Comparison of ENCODE assay signal across 22 mouse cellular contexts in genomic region chr7:123126056-123126455, GRCm38 (mm10). TPM values are rescaled to one million over a fixed set of nuclear protein-coding genes. Genes with fewer than 3 reads are reported as not detected.
A peak's percentile ranks its signal among the peaks of the same experiment; 100 is the strongest.
DNase-seq lines count a peak whose midpoint lies in the region; ATAC-seq and TF ChIP-seq lines count a peak whose summit lies in the region.
"Had no signal": no experiment of that assay in that cellular context is flagged by ENCODE, and none has a peak within 500 bp of the region (broad histone marks: within the 10 kb centered on the region; RNA-seq: fewer than 3 reads in every experiment).

No protein-coding gene starts in this region.

- 32% methylated on average over 4 of the region's 4 CpGs for WGBS in heart, embryonic 16.5 days
- 41% methylated on average over 4 of the region's 4 CpGs for WGBS in heart, embryonic 11.5 days (ENCODE audit: insufficient replicate concordance)
- WGBS in liver, embryonic 14.5 days (ENCODE audit: insufficient replicate concordance), result 70% methylated on average over 4 of the region's 4 CpGs
- WGBS in midbrain, embryonic 14.5 days, result 66% methylated on average over 4 of the region's 4 CpGs

- peak overlapping the region; percentile 37; the same call in 1 of the 2 replicates for H3K4me2 ChIP-seq in heart, embryonic 16.5 days (ENCODE audit: low read depth, low read length)
- H3K4me2 ChIP-seq in heart, embryonic 11.5 days, result no peak overlapping the region
- H3K4me2 ChIP-seq in liver, embryonic 14.5 days (ENCODE audit: low read depth), result peak overlapping the region; percentile 1; the same call in 1 of the 2 replicates
- peak overlapping the region; percentile 75 for H3K4me2 ChIP-seq in midbrain, embryonic 14.5 days (ENCODE audit: low read length)

- TF ChIP-seq EP300 in liver, embryonic 14.5 days (IDR thresholded peaks at IDR 0.05; ENCODE audit: low read depth), result no peak

- H3K4me1 ChIP-seq in heart, embryonic 16.5 days (ENCODE audit: control insufficient read depth, insufficient read depth, low read length), result peaks cover 45% of the 10 kb centered on the region
- peaks cover 28% of the 10 kb centered on the region for H3K4me1 ChIP-seq in heart, embryonic 11.5 days (ENCODE audit: control insufficient read depth, insufficient read depth, low read length)
- H3K4me1 ChIP-seq in liver, embryonic 14.5 days (replicated peaks; ENCODE audit: control insufficient read depth in 2 of 2, insufficient read depth in 2 of 2, low read length in 1 of 2), result peaks cover 7 to 12% of the 10 kb centered on the region in 2 experiments
- H3K4me1 ChIP-seq in midbrain, embryonic 14.5 days (ENCODE audit: control insufficient read depth, insufficient read depth, low read length), result peaks cover 20% of the 10 kb centered on the region

- 0 out of 2 replicates have a peak overlapping the region, but pooled peaks have one; percentile 50 for H3K9ac ChIP-seq in heart, embryonic 16.5 days (ENCODE audit: low read length)
- no peak overlapping the region for H3K9ac ChIP-seq in heart, embryonic 11.5 days (ENCODE audit: low read depth, low read length)
- H3K9ac ChIP-seq in liver, embryonic 14.5 days (replicated peaks), result no peak overlapping the region
- H3K9ac ChIP-seq in midbrain, embryonic 14.5 days (replicated peaks; ENCODE audit: low read length), result no peak overlapping the region
- H3K9ac ChIP-seq: embryonic facial prominence, embryonic 12.5 days; forebrain, postnatal 0 days; liver, embryonic 13.5 days; midbrain, embryonic 12.5 days; stomach, embryonic 15.5 days had no signal

- no peak for ATAC-seq in heart, embryonic 16.5 days (replicated peaks; ENCODE audit: extremely low read depth, insufficient read depth, low FRiP score)
- ATAC-seq in heart, embryonic 11.5 days (replicated peaks; ENCODE audit: insufficient number of reproducible peaks, low FRiP score, low TSS enrichment), result no peak
- ATAC-seq in liver, embryonic 14.5 days (ENCODE audit: insufficient read depth), result no peak
- ATAC-seq in midbrain, embryonic 14.5 days (ENCODE audit: low FRiP score, low TSS enrichment), result no peak
- ATAC-seq: forebrain, postnatal 0 days had no signal

- no peak for TF ChIP-seq CTCF in liver, embryonic 14.5 days (IDR thresholded peaks at IDR 0.05; ENCODE audit: low read depth)

- peaks cover 7% of the 10 kb centered on the region; the same call in 1 of the 2 replicates for H3K36me3 ChIP-seq in heart, embryonic 16.5 days (ENCODE audit: control insufficient read depth, insufficient read depth)
- 0 out of 2 replicates have a peak, but pooled peaks cover 3% of the 10 kb centered on the region for H3K36me3 ChIP-seq in heart, embryonic 11.5 days (ENCODE audit: control insufficient read depth, insufficient read depth, low read length)
- H3K36me3 ChIP-seq in liver, embryonic 14.5 days (replicated peaks; ENCODE audit: control insufficient read depth, insufficient read depth, low read depth), result peaks cover 12% of the 10 kb centered on the region
- peaks cover 5% of the 10 kb centered on the region; the same call in 1 of the 2 replicates for H3K36me3 ChIP-seq in midbrain, embryonic 14.5 days (ENCODE audit: control insufficient read depth, insufficient read depth, low read length)
- H3K36me3 ChIP-seq: stomach, embryonic 15.5 days had no signal

- H3K27ac ChIP-seq in heart, embryonic 16.5 days (ENCODE audit: low read length), result no peak overlapping the region
- no peak overlapping the region for H3K27ac ChIP-seq in heart, embryonic 11.5 days (ENCODE audit: low read depth, low read length)
- no peak overlapping the region for H3K27ac ChIP-seq in liver, embryonic 14.5 days
- no peak overlapping the region for H3K27ac ChIP-seq in midbrain, embryonic 14.5 days (replicated peaks; ENCODE audit: low read depth, low read length)
- H3K27ac ChIP-seq: embryonic facial prominence, embryonic 12.5 days; limb, embryonic 10.5 days; liver, embryonic 13.5 days; macrophage; midbrain, embryonic 12.5 days; stomach, embryonic 15.5 days had no signal

- H3K9me3 ChIP-seq in heart, embryonic 16.5 days (replicated peaks; ENCODE audit: control insufficient read depth, low read length), result no peaks in the 10 kb centered on the region
- no peaks in the 10 kb centered on the region for H3K9me3 ChIP-seq in heart, embryonic 11.5 days (replicated peaks; ENCODE audit: control insufficient read depth, low read length)
- H3K9me3 ChIP-seq in liver, embryonic 14.5 days (ENCODE audit: control insufficient read depth, low read length), result no peaks in the 10 kb centered on the region
- no peaks in the 10 kb centered on the region for H3K9me3 ChIP-seq in midbrain, embryonic 14.5 days (ENCODE audit: control insufficient read depth, low read length)
- H3K9me3 ChIP-seq: embryonic facial prominence, embryonic 12.5 days; limb, embryonic 10.5 days; liver, embryonic 13.5 days; midbrain, embryonic 12.5 days; stomach, embryonic 15.5 days had no signal

- no peaks in the 10 kb centered on the region for H3K27me3 ChIP-seq in heart, embryonic 16.5 days (ENCODE audit: control insufficient read depth, insufficient read depth, low read length)
- H3K27me3 ChIP-seq in heart, embryonic 11.5 days (ENCODE audit: control insufficient read depth, insufficient read depth, low read length), result no peaks in the 10 kb centered on the region
- no peaks in the 10 kb centered on the region for H3K27me3 ChIP-seq in liver, embryonic 14.5 days (ENCODE audit: control insufficient read depth, insufficient read depth, low read length)
- H3K27me3 ChIP-seq in midbrain, embryonic 14.5 days (ENCODE audit: control insufficient read depth, insufficient read depth, low read length), result no peaks in the 10 kb centered on the region
- H3K27me3 ChIP-seq: embryonic facial prominence, embryonic 12.5 days; liver, embryonic 13.5 days; midbrain, embryonic 12.5 days; stomach, embryonic 15.5 days had no signal

- intact Hi-C loops in heart, postnatal 25 days (cut with DNase I), result loop anchor here (5.0 kb wide), 1 partner anchor 36 kb away; no protein-coding TSS in a partner anchor

- peak; percentile 74 for DNase-seq in heart, adult 11 months
- no peak for DNase-seq in heart, postnatal 25 days (ENCODE audit: low spot score)
- no peak for DNase-seq in liver, embryonic 14.5 days (ENCODE audit: low read depth in 3 of 3, low spot score in 3 of 3)
- DNase-seq in liver, result no peak
- DNase-seq in midbrain, embryonic 14.5 days, result no peak
- no peak for DNase-seq in right cerebral cortex, postnatal 10 days (ENCODE audit: low spot score in 2 of 2)
- DNase-seq: adrenal gland, postnatal 14 days; cerebellum, adult 2 months; cerebellum, postnatal 25 days; forebrain, postnatal 0 days; gastrocnemius, postnatal 25 days; kidney, adult 18-20 months; kidney, postnatal 10 days; liver, embryonic 13.5 days; thymus, postnatal 25 days had no signal

- H3K4me3 ChIP-seq in heart, embryonic 16.5 days (ENCODE audit: low read length), result no peak overlapping the region
- H3K4me3 ChIP-seq in heart, embryonic 11.5 days (ENCODE audit: low read depth, low read length), result no peak overlapping the region
- H3K4me3 ChIP-seq in liver, embryonic 14.5 days (ENCODE audit: insufficient read depth in 1 of 2, low read depth in 2 of 2, low read length in 2 of 2), result no peak overlapping the region
- no peak overlapping the region for H3K4me3 ChIP-seq in midbrain, embryonic 14.5 days (replicated peaks; ENCODE audit: low read depth, low read length)
- H3K4me3 ChIP-seq: embryonic facial prominence, embryonic 12.5 days; stomach, embryonic 15.5 days had no signal

RNA-seq across cellular contexts. Expression of gene Tnrc6a, which starts 2.4 kb away (rescaled TPM):
- total RNA-seq in heart, postnatal 25 days (2021), result 10 to 100 TPM; 33.1 to 33.3 TPM
- polyA plus RNA-seq in heart, embryonic 16.5 days (2015; fragmentation: Nextera tagmentation; extraction: Ambion mirVana), result 25.1 and 33.2 TPM in 2 replicates
- 37.6 and 44.8 TPM in 2 replicates for polyA plus RNA-seq in heart, embryonic 11.5 days (2014; fragmentation: Nextera tagmentation; extraction: Ambion mirVana)
- 13.1 and 14.1 TPM in 2 replicates for polyA plus RNA-seq in liver, embryonic 14.5 days (2012; rRNA removed)
- polyA plus RNA-seq in liver, embryonic 14.5 days (2014; fragmentation: Nextera tagmentation; extraction: Ambion mirVana), result 8.8 and 12.8 TPM in 2 replicates
- 50.0 and 59.4 TPM in 2 replicates for polyA plus RNA-seq in midbrain, embryonic 14.5 days (2014; fragmentation: Nextera tagmentation; extraction: Ambion mirVana)
